Mouse (Mus musculus) layer of hippocampus, adult 11-12 months (tissue): ENCODE data around the gene Hp.

Experiments used
- DNase-seq: peaks from one replicate; pipeline ENCODE4 v3.0.0; 2022; ENCODE audit warnings: low spot score

Hp gene

DNA sequence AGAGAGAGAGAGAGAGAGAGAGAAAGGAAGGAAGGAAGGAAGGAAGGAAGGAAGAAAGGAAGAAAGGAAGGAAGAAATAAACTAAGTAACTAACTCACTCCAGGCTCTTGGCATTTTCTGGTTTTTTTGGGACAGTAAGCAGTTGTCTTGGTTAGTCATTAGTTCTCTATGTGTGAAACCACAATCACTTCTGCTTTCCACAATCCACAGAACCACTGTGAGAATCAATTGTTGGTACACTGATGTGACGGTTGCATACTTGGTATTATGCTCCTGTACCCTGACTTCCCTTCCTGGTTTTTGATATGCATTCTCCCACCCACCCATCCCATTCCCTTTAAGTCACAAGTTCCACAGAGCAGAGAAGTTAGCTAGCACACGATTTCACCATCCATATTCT is 15.1 kb downstream of the Hp start:
- DNase-seq: no peak

DNA sequence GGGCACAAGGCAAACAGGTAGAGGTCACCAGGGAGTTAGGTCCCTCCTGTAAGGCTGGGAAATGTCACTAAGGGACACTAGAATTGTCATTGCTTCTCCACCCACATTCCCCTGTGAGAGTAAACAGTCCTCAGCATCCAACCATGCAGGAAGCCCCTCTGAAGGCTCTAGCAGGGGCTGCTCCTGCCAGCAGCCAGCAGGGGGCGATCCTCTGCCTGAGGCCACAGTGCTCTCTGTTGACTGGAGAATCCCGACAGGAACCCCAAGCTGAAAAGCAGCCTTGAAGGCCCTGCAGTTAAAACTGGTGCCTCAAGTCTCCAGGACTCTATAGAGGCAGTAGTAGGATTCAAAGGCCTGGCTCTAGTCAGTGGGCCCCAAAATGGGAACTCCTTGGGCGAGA is 27.3 kb downstream of the Hp start:
- DNase-seq: no peak

DNA sequence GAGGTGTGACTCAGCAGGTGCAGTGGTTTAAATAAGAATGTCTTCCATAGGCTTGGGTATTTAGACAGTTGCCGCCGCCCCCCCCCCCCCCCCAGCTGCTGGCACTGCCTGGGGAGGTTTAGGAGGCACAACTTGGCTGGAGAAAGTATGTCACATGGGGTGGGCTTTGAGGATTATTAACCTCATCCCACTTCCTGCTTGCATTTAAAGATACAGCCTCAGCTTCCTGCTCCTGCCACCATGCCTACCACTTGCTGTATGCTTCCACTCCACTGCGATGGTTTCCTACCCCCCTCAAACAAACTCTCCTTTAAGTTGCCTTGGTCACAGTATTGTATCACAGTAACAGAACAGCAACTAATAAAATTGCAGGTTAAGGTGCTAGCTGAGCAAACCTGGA is 34.9 kb downstream of the Hp start:
- no peak for DNase-seq

DNA sequence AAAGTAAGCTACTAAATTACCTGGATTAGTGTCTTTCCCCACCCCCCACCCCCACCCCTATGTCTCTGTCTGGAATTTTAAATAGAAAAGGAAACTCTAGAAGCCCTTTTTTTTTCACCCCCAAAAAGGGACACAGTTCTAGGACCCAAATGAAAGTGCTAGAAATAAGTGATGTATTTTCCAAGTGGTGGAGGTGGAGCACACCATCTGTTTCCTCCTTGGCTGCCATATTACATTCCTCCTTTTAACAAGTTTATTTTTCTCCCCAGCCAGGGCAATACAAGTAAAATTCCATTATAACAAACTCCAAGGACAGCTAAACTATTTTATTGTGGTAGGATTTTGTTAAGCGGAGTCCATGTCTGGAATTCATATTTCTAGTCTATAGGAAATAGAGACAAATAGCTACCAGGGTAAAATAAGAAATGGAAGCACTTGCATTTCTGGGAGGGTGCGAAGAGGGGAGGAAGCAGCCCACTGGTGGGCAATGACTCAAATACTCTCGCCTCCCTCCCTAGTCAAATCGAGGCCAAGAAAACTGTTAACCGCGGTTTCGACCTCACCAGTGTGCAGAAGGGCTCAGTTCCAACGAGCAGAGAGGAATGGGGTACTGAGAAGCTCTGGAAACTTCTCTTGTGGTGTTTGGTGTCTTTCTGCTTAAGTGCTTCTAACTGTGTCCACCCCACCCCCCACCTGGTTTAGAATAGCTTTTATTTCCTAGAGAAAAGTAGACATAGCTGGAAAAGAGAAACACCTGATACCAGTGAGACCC is 36.0 kb downstream of the Hp start:
- DNase-seq: no peak

DNA sequence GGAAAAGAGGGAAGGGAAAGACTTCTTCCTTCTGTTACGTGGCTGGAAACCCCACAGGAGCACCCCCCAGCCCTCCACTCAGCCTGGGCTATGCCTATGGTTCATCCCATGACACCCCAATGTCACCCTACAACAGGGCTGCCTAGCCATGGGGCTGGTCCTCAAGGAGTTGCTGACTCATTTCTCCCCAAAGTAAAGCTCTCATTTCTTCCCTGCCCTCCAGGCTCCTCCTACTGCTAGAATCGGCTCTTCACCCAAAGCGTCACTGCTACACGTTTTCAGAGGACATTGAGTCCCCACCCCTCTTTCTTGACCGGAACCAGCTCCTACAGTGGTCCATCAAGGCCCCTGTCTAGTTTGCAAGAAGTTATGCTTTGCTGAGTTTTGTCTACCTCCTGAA is 36.8 kb downstream of the Hp start:
- no peak for DNase-seq

DNA sequence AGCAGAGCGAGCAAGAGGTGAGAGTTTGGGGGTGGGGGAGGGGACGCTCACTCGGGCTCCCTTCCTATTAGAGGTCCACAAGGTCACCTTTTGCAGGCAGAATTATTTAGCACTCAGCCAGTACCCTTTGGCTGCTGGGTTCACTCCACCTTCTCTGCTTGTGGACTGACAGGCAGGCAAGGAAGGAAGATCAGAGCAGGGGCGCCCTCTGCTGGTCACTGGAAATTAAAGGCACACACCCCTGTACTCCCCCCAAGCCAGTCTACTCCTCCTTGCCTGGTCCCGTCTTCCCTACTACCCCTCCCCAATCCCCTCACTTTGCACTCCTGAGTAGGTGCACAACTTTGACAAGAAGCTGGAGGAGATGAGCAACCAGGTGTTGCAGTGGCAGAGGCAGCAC is 42.3 kb downstream of the Hp start:
- DNase-seq: peak; percentile 85

DNA sequence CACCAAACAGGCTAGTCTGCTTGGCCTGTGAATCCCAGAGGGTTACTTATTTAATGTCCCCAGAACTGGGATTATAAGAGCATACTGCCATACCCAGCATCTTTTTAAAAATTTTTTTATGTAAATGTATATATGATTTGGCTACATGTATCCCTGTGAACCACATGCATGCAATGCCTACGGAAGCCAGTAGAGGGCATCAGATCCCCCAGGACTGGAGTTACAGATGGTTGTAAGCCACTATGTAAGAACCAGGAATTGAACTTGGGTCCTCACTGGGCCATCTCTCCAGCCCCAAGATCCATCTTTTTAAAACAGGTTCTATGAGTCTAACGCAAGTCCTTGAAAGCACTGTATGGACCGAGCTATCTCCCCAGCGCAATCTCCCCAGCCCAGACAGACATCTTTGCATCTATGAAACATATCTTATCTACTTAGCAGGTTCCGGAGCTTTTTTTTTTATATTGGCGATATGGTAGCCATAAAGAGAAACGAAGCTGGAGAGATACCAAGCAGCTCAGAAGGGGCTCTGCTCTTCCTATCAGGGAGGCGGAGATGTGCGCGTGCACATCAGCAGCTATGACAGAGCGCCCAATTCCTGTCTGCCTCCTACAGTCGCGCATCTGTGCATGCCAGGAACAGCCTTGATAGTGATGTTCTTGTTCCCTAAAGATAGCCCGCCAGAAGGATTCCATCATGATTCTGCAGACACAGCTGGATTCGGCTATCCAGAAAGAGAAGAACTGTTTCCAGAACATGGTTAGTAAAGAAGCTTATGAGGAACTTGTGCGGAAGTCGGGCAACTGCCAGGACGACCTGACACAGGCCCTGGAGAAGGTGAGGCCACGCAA is 43.6 kb downstream of the Hp start:
- peak; percentile 45 for DNase-seq
